Mouse (Mus musculus) ES-E14 (cell line): ENCODE data around the gene Vmn1r1. TPM values are rescaled to one million over a fixed set of nuclear protein-coding genes. Genes with fewer than 3 reads are reported as not detected.

Source experiments
- DNase-seq: peaks from one replicate; pipeline ENCODE4 v3.0.0-alpha.2; 2013; ENCODE audit warnings: low read depth, low spot score
- H3K27ac ChIP-seq: 2 replicates; pipeline ENCODE4 v1.5.1; 2012; ENCODE audit warnings: low read depth, mild to moderate bottlenecking, low read length, moderate library complexity, mixed read lengths; ENCODE audit not compliant: poor library complexity, insufficient read depth, severe bottlenecking
- H3K36me3 ChIP-seq: 2 replicates; pipeline ENCODE4 v1.6.1; 2012; ENCODE audit warnings: mild to moderate bottlenecking, low read length, moderate library complexity, mixed read lengths; ENCODE audit not compliant: control insufficient read depth, poor library complexity, insufficient read depth, severe bottlenecking
- H3K4me1 ChIP-seq, 2 experiments: fragments of 150-350 bp in 1 of 2; sonication (generic) in 1 of 2; 2 replicates each; pipeline ENCODE4 v1.6.1; 2012; ENCODE audit warnings: low read length in 2 of 2, mild to moderate bottlenecking in 1 of 2, mixed read lengths in 1 of 2; ENCODE audit not compliant: control insufficient read depth in 2 of 2, insufficient read depth in 2 of 2, poor library complexity in 1 of 2
- H3K4me3 ChIP-seq, 2 experiments: fragments of 150-350 bp in 1 of 2; sonication (generic) in 1 of 2; 2 replicates each; pipeline ENCODE4 v1.5.1; 2012; ENCODE audit warnings: low read length in 2 of 2, low read depth in 1 of 2, mild to moderate bottlenecking in 1 of 2, mixed read lengths in 1 of 2; ENCODE audit not compliant: insufficient read depth in 1 of 2, poor library complexity in 1 of 2, severe bottlenecking in 1 of 2
- H3K9ac ChIP-seq: 2 replicates; pipeline ENCODE4 v1.6.1; 2012; ENCODE audit warnings: low read depth, mild to moderate bottlenecking, low read length, mixed read lengths; ENCODE audit not compliant: poor library complexity, insufficient read depth, severe bottlenecking
- H3K9me3 ChIP-seq: fragments of 150-350 bp; sonication (generic); 2 replicates; pipeline ENCODE4 v1.6.1; 2012; ENCODE audit warnings: low read depth, mild to moderate bottlenecking, low read length; ENCODE audit not compliant: control insufficient read depth, insufficient read depth
- CHD2 ChIP-seq: IDR thresholded peaks from 2 replicates; pipeline ENCODE4 v1.6.1; 2014; ENCODE audit warnings: mild to moderate bottlenecking, low read depth, low read length, inconsistent platforms
- HCFC1 ChIP-seq: IDR thresholded peaks from 2 replicates; pipeline ENCODE4 v1.6.1; 2012; ENCODE audit warnings: low read length, inconsistent platforms, borderline replicate concordance; ENCODE audit not compliant: insufficient read depth
- MAFK ChIP-seq: IDR thresholded peaks from 2 replicates; pipeline ENCODE4 v1.6.1; 2014; ENCODE audit warnings: mild to moderate bottlenecking, low read depth, low read length, inconsistent platforms; ENCODE audit not compliant: insufficient read depth
- ZC3H11A ChIP-seq: IDR thresholded peaks from 2 replicates; pipeline ENCODE4 v1.6.1; 2012; ENCODE audit warnings: low read depth, mild to moderate bottlenecking, inconsistent platforms, low read length, borderline replicate concordance
- ZNF384 ChIP-seq: IDR thresholded peaks from 2 replicates; pipeline ENCODE4 v1.6.1; 2012; ENCODE audit warnings: low read depth, low read length, inconsistent platforms
- in situ Hi-C, 2 experiments: fragments of 600-800 bp; cut with MboI; formaldehyde crosslinking; loops; one replicate each; pipeline ENCODE4 v1.15.1; 2025; ENCODE audit warnings: low sequenced_read_pairs in 2 of 2, inconsistent platforms in 1 of 2; ENCODE audit not compliant: unreplicated experiment in 2 of 2
- total RNA-seq: library from RNA; depleted of rRNA; stranded (reverse); fragments of 300-350 nt; gene quantifications from 2 replicates; pipeline ENCODE4 v1.2.3, GENCODE M21; 2012; rRNA removed

Gene Vmn1r1
- total RNA-seq = 0.04 TPM in 1 of 2 replicates, not detected in the other

- H3K27ac ChIP-seq = no peak within 1 kb of the TSS; the same call in 1 of the 2 replicates
- in situ Hi-C loops = no loop called here
- no peak within 1 kb of the TSS for H3K4me3 ChIP-seq
- no peak for TF ChIP-seq ZNF384
- TF ChIP-seq ZC3H11A = no peak
- TF ChIP-seq MAFK = no peak
- TF ChIP-seq HCFC1 = no peak
- TF ChIP-seq CHD2 = no peak
- H3K36me3 ChIP-seq = no peaks in the 10 kb centered on the region
- no peak within 1 kb of the TSS for H3K9ac ChIP-seq
- H3K9me3 ChIP-seq = no peaks in the 10 kb centered on the region
- DNase-seq = no peak
- peaks cover 8 to 18% of the 10 kb centered on the region in 2 experiments for H3K4me1 ChIP-seq
Observed at GRCm38 (mm10) chr1:182164386-182164785, at the start of gene Vmn1r1. Gene Vmn1r1 (minus strand): TSS chr1:182164486.

GRCm38 (mm10) chr1:182210322-182210721 is 46.0 kb upstream of the Vmn1r1 start:
- Histone ChIP-seq H3K4me1 (no peaks in the 10 kb centered on the region), H3K27ac (no peak overlapping the region), H3K4me3 (no peak overlapping the region), H3K9ac (no peak overlapping the region), H3K9me3 (peaks cover 1% of the 10 kb centered on the region; the same call in 1 of the 2 replicates), H3K36me3 (no peaks in the 10 kb centered on the region)
- no peak for TF ChIP-seq CHD2
- no peak for TF ChIP-seq ZC3H11A
- no peak for TF ChIP-seq ZNF384
- TF ChIP-seq MAFK = no peak
- TF ChIP-seq HCFC1 = no peak
- no peak for DNase-seq
- in situ Hi-C loops = no loop called here

- Histone ChIP-seq H3K9ac (no peak overlapping the region), H3K4me3 (no peak overlapping the region), H3K4me1 (peaks cover 0 to 3% of the 10 kb centered on the region in 2 experiments; a peak in 1 of 4 replicates), H3K36me3 (no peaks in the 10 kb centered on the region; the same call in 1 of the 2 replicates), H3K27ac (no peak overlapping the region), H3K9me3 (peaks cover 4% of the 10 kb centered on the region; the same call in 1 of the 2 replicates)
- in situ Hi-C loops = no loop called here
- DNase-seq = no peak
- TF ChIP-seq ZC3H11A = no peak
- no peak for TF ChIP-seq MAFK
- TF ChIP-seq CHD2 = no peak
- no peak for TF ChIP-seq HCFC1
- TF ChIP-seq ZNF384 = no peak
Observed at GRCm38 (mm10) chr1:182192581-182192980, 28.3 kb upstream of the Vmn1r1 start.

GRCm38 (mm10) chr1:182191816-182192545 is 27.7 kb upstream of the Vmn1r1 start:
- in situ Hi-C loops = no loop called here
- Histone ChIP-seq H3K9ac (no peak overlapping the region), H3K4me3 (no peak overlapping the region), H3K4me1 (peaks cover 0 to 3% of the 10 kb centered on the region in 2 experiments; a peak in 1 of 4 replicates), H3K9me3 (peaks cover 4% of the 10 kb centered on the region; the same call in 1 of the 2 replicates), H3K36me3 (no peaks in the 10 kb centered on the region; the same call in 1 of the 2 replicates), H3K27ac (peak overlapping the region; percentile 84)
- TF ChIP-seq HCFC1 (no peak), ZNF384 (no peak), ZC3H11A (no peak)
- DNase-seq = no peak
